Mouse (Mus musculus): ENCODE measurements around the gene Zfp189. TPM values are rescaled to one million over a fixed set of nuclear protein-coding genes. Genes with fewer than 3 reads are reported as not detected.
"Not testable (repeated sequence)": the region's sequence is repeated elsewhere in the genome, so short reads cannot be mapped to it uniquely, and the experiment has no call there.

The Zfp189 gene
- polyA plus RNA-seq (2015; fragmentation: Nextera tagmentation; extraction: Ambion mirVana), result 6.0 and 7.0 TPM in 2 replicates

DNA sequence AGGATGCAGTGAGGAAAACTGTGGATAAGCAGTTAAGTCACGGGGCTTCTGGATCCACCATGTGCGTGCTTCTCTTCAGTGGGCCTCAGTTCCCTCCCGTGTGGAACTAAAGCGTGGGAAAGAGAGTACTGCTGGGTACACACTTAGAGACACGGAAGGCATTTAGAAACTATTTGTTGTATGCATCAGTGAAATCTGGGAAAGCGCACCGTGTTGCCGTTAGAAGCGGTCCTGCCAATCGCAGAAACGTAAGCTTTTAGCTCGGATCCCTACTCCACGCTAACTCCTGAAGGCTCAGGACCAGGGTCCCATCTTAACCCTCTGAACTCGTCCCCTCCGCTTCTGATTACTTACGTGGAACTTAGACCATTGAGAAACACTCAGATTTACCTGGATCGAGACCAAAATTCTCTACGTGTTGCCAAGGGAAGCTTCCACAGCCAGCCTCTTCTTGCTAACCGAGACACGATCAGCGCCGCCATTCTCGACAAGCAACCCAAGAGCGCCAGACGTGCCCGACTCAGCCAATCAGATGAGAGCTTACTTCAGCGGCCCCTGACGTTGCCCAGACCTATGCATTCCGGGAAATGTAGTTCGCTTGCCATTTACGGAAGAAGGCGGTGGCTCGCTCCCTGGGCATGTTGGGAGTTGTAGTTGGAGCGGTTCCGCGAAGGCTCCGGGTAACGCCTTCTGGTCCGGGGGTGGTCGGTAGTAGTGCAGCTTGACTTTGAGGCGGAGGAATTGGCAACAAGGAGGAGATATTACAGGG lies at the start of gene Zfp189, which contains the start of gene Mrpl50:
TSS of gene Zfp189 (plus strand) at position 605 of the 769 bp plus-strand sequence.
TSS of gene Mrpl50 (minus strand) at position 522 of the 769 bp plus-strand sequence.
- H3K27ac ChIP-seq, result peak within 1 kb of the TSS; percentile 59
- no peaks in the 10 kb centered on the region for H3K27me3 ChIP-seq (replicated peaks)
- WGBS, result under 1% methylated on average over 41 of the region's 41 CpGs
- H3K36me3 ChIP-seq, result 0 out of 2 replicates have a peak, but pooled peaks cover 6% of the 10 kb centered on the region
- peak within 1 kb of the TSS; percentile 68 for H3K9ac ChIP-seq
- peak within 1 kb of the TSS; percentile 77 for H3K4me3 ChIP-seq (replicated peaks)
- peaks cover 6% of the 10 kb centered on the region; the same call in 1 of the 2 replicates for H3K4me1 ChIP-seq
- H3K9me3 ChIP-seq, result no peaks in the 10 kb centered on the region
- ATAC-seq (ENCODE audit: insufficient read depth, low FRiP score, low read depth), result peak; percentile 99
- peak within 1 kb of the TSS; percentile 66 for H3K4me2 ChIP-seq

GRCm38 (mm10) chr4:49473435-49474100 lies 47.4 kb upstream of the Zfp189 start, which contains the start of gene Acnat1:
Gene Acnat1 (minus strand): TSS chr4:49473912.
- no peaks in the 10 kb centered on the region for H3K9me3 ChIP-seq
- H3K4me3 ChIP-seq (replicated peaks), result no peak within 1 kb of the TSS
- no peaks in the 10 kb centered on the region for H3K36me3 ChIP-seq
- H3K9ac ChIP-seq, result no peak within 1 kb of the TSS
- H3K27ac ChIP-seq, result no peak within 1 kb of the TSS
- WGBS, result 42% methylated on average over 3 of the region's 3 CpGs
- H3K4me2 ChIP-seq, result no peak within 1 kb of the TSS
- H3K27me3 ChIP-seq (replicated peaks), result no peaks in the 10 kb centered on the region
- H3K4me1 ChIP-seq, result 0 out of 2 replicates have a peak, but pooled peaks cover 5% of the 10 kb centered on the region
- no peak for ATAC-seq (ENCODE audit: insufficient read depth, low FRiP score, low read depth)

DNA sequence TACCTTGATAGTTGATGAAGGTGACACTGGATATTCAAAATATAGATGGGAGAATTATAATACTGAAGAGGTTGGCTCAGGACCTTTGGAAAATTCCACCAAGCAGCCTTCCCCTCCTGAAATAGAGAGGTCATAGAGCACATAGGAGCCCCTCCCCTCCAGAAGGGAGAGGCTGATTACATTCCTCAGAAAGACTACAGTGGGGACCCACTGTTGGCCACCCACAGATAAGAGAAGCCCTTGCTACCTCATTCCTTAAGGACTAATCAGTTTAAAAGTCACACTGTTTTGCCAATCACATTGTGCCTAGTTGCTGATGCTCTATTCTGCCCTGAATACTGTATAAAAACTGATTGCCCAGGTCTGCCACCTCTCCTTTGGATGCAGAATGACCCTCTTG lies 46.4 kb upstream of the Zfp189 start:
- Histone ChIP-seq H3K9me3 (no peaks in the 10 kb centered on the region), H3K9ac (no peak overlapping the region), H3K36me3 (no peaks in the 10 kb centered on the region), H3K4me2 (no peak overlapping the region), H3K4me3 (replicated peaks) (no peak overlapping the region), H3K4me1 (0 out of 2 replicates have a peak, but pooled peaks cover 5% of the 10 kb centered on the region), H3K27me3 (replicated peaks) (no peaks in the 10 kb centered on the region), H3K27ac (no peak overlapping the region)
- peak; percentile 29; the same call in 1 of the 2 replicates for ATAC-seq (ENCODE audit: insufficient read depth, low FRiP score, low read depth)

DNA sequence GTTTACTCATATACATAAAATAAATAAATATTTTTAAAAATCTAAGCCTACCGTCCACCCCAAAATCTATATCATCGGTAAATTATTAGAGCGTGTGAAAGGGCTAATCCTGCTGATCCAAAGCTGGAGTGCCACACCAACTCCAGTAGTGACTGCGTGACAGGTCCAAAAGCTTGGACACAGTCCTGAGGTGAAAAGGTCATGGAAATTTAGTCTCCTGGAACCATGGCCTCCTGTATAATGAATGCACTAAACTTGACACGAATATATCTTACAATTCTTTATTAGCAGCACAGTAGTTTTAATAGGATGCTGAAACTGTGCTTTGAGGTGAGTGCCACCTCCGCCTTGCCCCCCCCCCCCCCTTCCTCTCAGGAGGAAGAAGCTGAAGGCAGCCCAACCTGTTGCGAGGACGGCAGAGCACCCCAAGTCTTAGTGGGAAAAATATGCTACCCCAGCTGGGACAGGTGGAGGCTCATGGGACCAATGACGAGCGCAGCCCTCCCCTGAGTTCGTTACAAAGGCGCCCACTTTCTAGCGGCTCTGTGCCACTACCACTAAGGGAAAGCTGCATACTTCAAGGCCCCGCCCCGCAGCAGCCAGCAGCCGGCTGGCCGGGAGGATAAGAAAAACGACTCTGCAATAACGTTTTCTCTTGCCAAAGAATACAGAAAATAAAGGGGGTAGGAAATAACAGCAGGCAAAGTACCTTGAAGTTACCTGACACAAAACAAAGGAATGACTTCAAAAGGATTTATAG lies 42.7 kb upstream of the Zfp189 start:
- H3K4me3 ChIP-seq (replicated peaks), result peak overlapping the region; percentile 31

GRCm38 (mm10) chr4:49479035-49479434 lies 41.9 kb upstream of the Zfp189 start:
- peak overlapping the region; percentile 51; the same call in 1 of the 2 replicates for H3K27ac ChIP-seq
- not testable (repeated sequence) for H3K27me3 ChIP-seq (replicated peaks); H3K9me3 ChIP-seq; H3K9ac ChIP-seq; H3K4me3 ChIP-seq (replicated peaks); H3K4me1 ChIP-seq; H3K36me3 ChIP-seq; ATAC-seq (ENCODE audit: insufficient read depth, low FRiP score, low read depth)
- WGBS, result 24% methylated on average over 2 of the region's 2 CpGs
- H3K4me2 ChIP-seq, result peak overlapping the region; percentile 21; the same call in 1 of the 2 replicates

More for the DNA sequence above, 42.7 kb upstream of the Zfp189 start:
- H3K4me1 ChIP-seq, result 0 out of 2 replicates have a peak, but pooled peaks cover 5% of the 10 kb centered on the region
- no peaks in the 10 kb centered on the region for H3K36me3 ChIP-seq
- no peaks in the 10 kb centered on the region for H3K27me3 ChIP-seq (replicated peaks)
- peak overlapping the region; percentile 53 for H3K4me2 ChIP-seq
- WGBS, result 20% methylated on average over 19 of the region's 19 CpGs
- peak; percentile 73 for ATAC-seq (ENCODE audit: insufficient read depth, low FRiP score, low read depth)
- peak overlapping the region; percentile 44 for H3K27ac ChIP-seq
- no peak overlapping the region for H3K9ac ChIP-seq
- H3K9me3 ChIP-seq, result no peaks in the 10 kb centered on the region

- H3K4me2 ChIP-seq, result peak overlapping the region; percentile 45
- H3K36me3 ChIP-seq, result no peaks in the 10 kb centered on the region
- 0 out of 2 replicates have a peak, but pooled peaks cover 5% of the 10 kb centered on the region for H3K4me1 ChIP-seq
- no peaks in the 10 kb centered on the region for H3K27me3 ChIP-seq (replicated peaks)
- H3K9ac ChIP-seq, result no peak overlapping the region
- H3K27ac ChIP-seq, result peak overlapping the region; percentile 78
- peak overlapping the region; percentile 35 for H3K4me3 ChIP-seq (replicated peaks)
- ATAC-seq (ENCODE audit: insufficient read depth, low FRiP score, low read depth), result peak; percentile 62; the same call in 1 of the 2 replicates
- WGBS, result 13% methylated on average over 21 of the region's 21 CpGs
- no peaks in the 10 kb centered on the region for H3K9me3 ChIP-seq
These were observed 40.7 kb upstream of the Zfp189 start for GRCm38 (mm10) chr4:49480104-49480760.

- Histone ChIP-seq H3K4me2 (peak overlapping the region; percentile 45), H3K36me3 (no peaks in the 10 kb centered on the region), H3K9ac (no peak overlapping the region), H3K27me3 (replicated peaks) (no peaks in the 10 kb centered on the region), H3K4me1 (0 out of 2 replicates have a peak, but pooled peaks cover 5% of the 10 kb centered on the region), H3K9me3 (no peaks in the 10 kb centered on the region), H3K27ac (peak overlapping the region; percentile 78), H3K4me3 (replicated peaks) (peak overlapping the region; percentile 35)
- WGBS, result 37% methylated on average over 3 of the region's 3 CpGs
- peak; percentile 76 for ATAC-seq (ENCODE audit: insufficient read depth, low FRiP score, low read depth)
These were observed 40.1 kb upstream of the Zfp189 start for GRCm38 (mm10) chr4:49480896-49481295.

DNA sequence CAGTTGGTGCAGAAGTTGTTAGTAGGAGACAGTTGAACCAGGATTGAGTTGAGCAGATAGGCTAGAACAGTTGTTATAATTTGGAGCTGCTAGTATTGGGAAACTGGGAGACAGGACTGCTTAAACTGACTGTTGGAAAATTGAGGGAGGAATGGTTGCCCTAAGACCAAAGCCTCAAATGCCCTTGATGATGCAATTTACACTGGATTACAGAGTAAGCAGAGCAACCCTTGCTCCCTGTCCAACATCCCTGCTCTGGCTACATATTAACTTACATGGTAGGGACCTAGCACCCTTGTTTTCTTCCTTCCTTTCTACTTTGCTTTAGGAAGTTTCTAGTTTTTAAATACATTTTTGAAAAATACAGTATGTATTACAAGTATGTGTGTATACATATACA lies 35.5 kb upstream of the Zfp189 start:
- no peak overlapping the region for H3K9ac ChIP-seq
- no peaks in the 10 kb centered on the region for H3K36me3 ChIP-seq
- no peak overlapping the region for H3K27ac ChIP-seq
- no peak overlapping the region for H3K4me2 ChIP-seq
- H3K4me1 ChIP-seq, result no peaks in the 10 kb centered on the region
- H3K4me3 ChIP-seq (replicated peaks), result no peak overlapping the region
- no peaks in the 10 kb centered on the region for H3K9me3 ChIP-seq
- H3K27me3 ChIP-seq (replicated peaks), result no peaks in the 10 kb centered on the region
- ATAC-seq (ENCODE audit: insufficient read depth, low FRiP score, low read depth), result peak; percentile 70; the same call in 1 of the 2 replicates

GRCm38 (mm10) chr4:49485934-49486650 lies 34.9 kb upstream of the Zfp189 start:
- H3K27ac ChIP-seq; ATAC-seq (ENCODE audit: insufficient read depth, low FRiP score, low read depth); H3K9me3 ChIP-seq; H3K36me3 ChIP-seq; H3K4me1 ChIP-seq; H3K4me3 ChIP-seq (replicated peaks); H3K9ac ChIP-seq; H3K4me2 ChIP-seq; H3K27me3 ChIP-seq (replicated peaks): not testable (repeated sequence)
- 79% methylated on average over 3 of the region's 3 CpGs for WGBS

DNA sequence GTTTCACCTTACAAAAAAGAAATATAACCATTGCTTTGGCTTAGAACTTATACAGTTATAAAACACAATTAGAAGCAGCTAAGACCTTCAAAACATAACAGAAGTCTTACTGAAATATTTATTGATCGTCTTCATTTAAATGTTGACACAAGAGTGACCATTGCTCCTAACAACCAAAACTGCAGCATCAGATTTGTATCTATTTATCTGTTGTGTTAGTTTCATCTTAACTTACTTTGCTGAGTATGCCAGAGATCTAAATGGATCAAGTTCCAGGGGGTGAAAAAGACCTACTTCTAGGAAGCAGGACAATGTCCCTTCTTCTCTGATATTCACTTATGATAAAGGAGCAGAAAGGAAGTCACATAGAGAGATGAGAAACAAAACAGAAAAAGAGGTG lies 17.4 kb upstream of the Zfp189 start:
- Histone ChIP-seq H3K9me3 (no peaks in the 10 kb centered on the region), H3K27ac (no peak overlapping the region), H3K36me3 (no peaks in the 10 kb centered on the region), H3K4me1 (no peaks in the 10 kb centered on the region), H3K27me3 (replicated peaks) (no peaks in the 10 kb centered on the region), H3K4me3 (replicated peaks) (no peak overlapping the region), H3K9ac (no peak overlapping the region), H3K4me2 (no peak overlapping the region)
- 89% methylated on average over 1 of the region's 1 CpGs for WGBS
- ATAC-seq (ENCODE audit: insufficient read depth, low FRiP score, low read depth), result no peak

Data from stomach, embryonic 15.5 days (tissue).